Mouse (Mus musculus): ENCODE data around the gene Tmc4. TPM values are rescaled to one million over a fixed set of nuclear protein-coding genes. Genes with fewer than 3 reads are reported as not detected.
"Not testable (repeated sequence)": the region's sequence is repeated elsewhere in the genome, so short reads cannot be mapped to it uniquely, and the experiment has no call there.

Tmc4 gene
- total RNA-seq, 1 experiment: 2.9 TPM

DNA sequence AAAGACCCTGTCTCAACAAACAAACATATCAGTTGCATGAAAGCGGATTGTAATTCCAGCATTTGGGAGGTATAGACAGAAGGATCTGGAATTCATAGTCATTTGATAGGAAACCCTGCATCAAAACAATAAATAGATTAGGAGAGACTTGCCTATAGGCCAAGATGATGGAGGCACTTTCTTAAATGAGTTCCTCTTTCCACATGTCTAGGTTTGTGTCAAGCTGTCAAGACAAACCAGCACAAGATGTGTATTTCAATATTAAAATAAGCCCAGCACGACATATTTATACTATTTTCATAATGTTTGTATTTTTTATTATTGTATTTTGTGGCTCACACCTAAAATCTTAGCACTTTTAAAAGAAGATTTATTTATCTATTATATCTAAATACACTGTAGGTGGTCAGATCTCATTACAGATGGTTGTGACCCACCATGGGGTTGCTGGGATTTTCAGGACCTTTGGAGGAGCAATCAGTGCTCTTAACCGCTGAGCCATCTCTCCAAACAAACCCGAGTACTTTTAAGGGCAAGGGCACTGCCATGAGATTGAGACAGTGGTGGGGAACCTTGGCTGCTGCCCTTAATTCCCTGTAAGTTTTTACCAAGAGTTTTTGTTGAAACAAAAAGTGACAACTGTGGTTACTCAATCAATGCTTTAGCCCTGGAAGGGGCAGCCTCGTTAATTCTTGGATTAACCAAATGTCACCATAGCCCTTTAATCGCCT lies 26.0 kb upstream of the Tmc4 start:
- in situ Hi-C loops (cut with MboI; ENCODE audit: low sequenced_read_pairs in 2 of 2, unreplicated experiment in 2 of 2): no loop called here
- H3K9me3 ChIP-seq (ENCODE audit: control insufficient read depth, insufficient read depth, low read depth, low read length): no peaks in the 10 kb centered on the region
- peaks cover 36% of the 10 kb centered on the region for H3K36me3 ChIP-seq (ENCODE audit: control insufficient read depth, insufficient read depth, low read length, poor library complexity, severe bottlenecking)
- H3K4me1 ChIP-seq (ENCODE audit: control insufficient read depth in 2 of 2, insufficient read depth in 2 of 2, low read length in 2 of 2, poor library complexity in 1 of 2): no peaks in the 10 kb centered on the region
- H3K9ac ChIP-seq (ENCODE audit: insufficient read depth, low read depth, low read length, poor library complexity, severe bottlenecking): peak overlapping the region; percentile 69; the same call in 1 of the 2 replicates
- no peak for DNase-seq (ENCODE audit: low read depth, low spot score)
- H3K4me3 ChIP-seq (ENCODE audit: insufficient read depth in 1 of 2, low read depth in 1 of 2, low read length in 2 of 2, poor library complexity in 1 of 2, severe bottlenecking in 1 of 2): peak overlapping the region; percentile 51 to 79
- H3K27ac ChIP-seq (ENCODE audit: insufficient read depth, low read depth, low read length, poor library complexity, severe bottlenecking): no peak overlapping the region; the same call in 1 of the 2 replicates
- TF ChIP-seq MAFK (IDR thresholded peaks at IDR 0.05; ENCODE audit: insufficient read depth, low read depth, low read length) (no peak), CHD2 (IDR thresholded peaks at IDR 0.05; ENCODE audit: low read depth, low read length) (no peak), HCFC1 (IDR thresholded peaks at IDR 0.05; ENCODE audit: borderline replicate concordance, insufficient read depth, low read length) (no peak), ZC3H11A (IDR thresholded peaks at IDR 0.05; ENCODE audit: borderline replicate concordance, low read depth, low read length) (no peak), ZNF384 (IDR thresholded peaks at IDR 0.05; ENCODE audit: low read depth, low read length) (no peak)

DNA sequence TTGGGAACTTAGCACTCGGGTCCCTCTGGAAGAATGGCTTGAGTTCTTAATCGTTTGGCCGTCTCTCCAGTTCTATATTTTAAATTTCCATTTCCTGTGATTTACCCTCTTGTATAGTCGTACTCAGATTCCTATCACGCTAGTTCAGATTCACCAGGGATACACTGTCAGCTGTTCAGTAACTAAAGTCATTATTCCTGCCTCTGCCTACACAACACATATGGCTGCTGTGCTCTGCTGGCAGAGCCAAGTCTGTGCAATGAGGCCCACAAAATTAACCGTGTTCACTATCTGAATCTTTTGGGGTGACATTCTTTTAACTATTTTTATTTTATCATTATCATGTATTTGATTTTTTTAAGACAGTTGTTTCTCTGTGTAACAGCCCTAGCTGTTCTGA lies 21.1 kb upstream of the Tmc4 start:
- TF ChIP-seq ZC3H11A (IDR thresholded peaks at IDR 0.05; ENCODE audit: borderline replicate concordance, low read depth, low read length) (no peak), ZNF384 (IDR thresholded peaks at IDR 0.05; ENCODE audit: low read depth, low read length) (no peak), MAFK (IDR thresholded peaks at IDR 0.05; ENCODE audit: insufficient read depth, low read depth, low read length) (no peak)
- H3K4me3 ChIP-seq (ENCODE audit: insufficient read depth in 1 of 2, low read depth in 1 of 2, low read length in 2 of 2, poor library complexity in 1 of 2, severe bottlenecking in 1 of 2): no peak overlapping the region
- no peak overlapping the region for H3K27ac ChIP-seq (ENCODE audit: insufficient read depth, low read depth, low read length, poor library complexity, severe bottlenecking)
- H3K36me3 ChIP-seq (ENCODE audit: control insufficient read depth, insufficient read depth, low read length, poor library complexity, severe bottlenecking): peaks cover 5% of the 10 kb centered on the region
- no peak overlapping the region for H3K9ac ChIP-seq (ENCODE audit: insufficient read depth, low read depth, low read length, poor library complexity, severe bottlenecking)
- no peaks in the 10 kb centered on the region for H3K9me3 ChIP-seq (ENCODE audit: control insufficient read depth, insufficient read depth, low read depth, low read length)
- no peaks in the 10 kb centered on the region for H3K4me1 ChIP-seq (ENCODE audit: control insufficient read depth in 2 of 2, insufficient read depth in 2 of 2, low read length in 2 of 2, poor library complexity in 1 of 2)
- in situ Hi-C loops (cut with MboI; ENCODE audit: low sequenced_read_pairs in 2 of 2, unreplicated experiment in 2 of 2): no loop called here
- DNase-seq (ENCODE audit: low read depth, low spot score): no peak

DNA sequence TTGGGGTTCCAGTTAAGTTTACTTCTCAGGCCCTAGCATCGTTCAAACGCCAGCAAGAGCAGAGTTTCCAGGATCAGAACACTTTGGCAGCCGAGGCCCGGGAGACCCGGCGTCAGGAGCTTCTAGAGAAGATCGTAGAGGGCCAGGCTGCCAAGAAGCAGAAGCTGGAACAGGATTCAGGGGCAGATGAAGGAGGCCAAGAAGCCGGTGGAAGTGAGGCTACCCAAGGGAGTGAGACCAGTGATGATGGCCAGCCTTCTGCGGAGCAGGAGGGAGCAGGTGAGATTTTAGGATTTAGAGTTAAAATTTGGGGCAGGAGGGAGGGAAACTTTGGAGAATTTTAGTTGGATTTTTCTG lies 17.6 kb upstream of the Tmc4 start:
- Histone ChIP-seq H3K27ac (ENCODE audit: insufficient read depth, low read depth, low read length, poor library complexity, severe bottlenecking) (peak overlapping the region; percentile 64; the same call in 1 of the 2 replicates), H3K4me3 (ENCODE audit: insufficient read depth in 1 of 2, low read depth in 1 of 2, low read length in 2 of 2, poor library complexity in 1 of 2, severe bottlenecking in 1 of 2) (peak overlapping the region; percentile 86 to 93), H3K9ac (ENCODE audit: insufficient read depth, low read depth, low read length, poor library complexity, severe bottlenecking) (peak overlapping the region; percentile 89)
- H3K36me3 ChIP-seq (ENCODE audit: control insufficient read depth, insufficient read depth, low read length, poor library complexity, severe bottlenecking); in situ Hi-C loops (cut with MboI; ENCODE audit: low sequenced_read_pairs in 2 of 2, unreplicated experiment in 2 of 2); DNase-seq (ENCODE audit: low read depth, low spot score); H3K9me3 ChIP-seq (ENCODE audit: control insufficient read depth, insufficient read depth, low read depth, low read length); H3K4me1 ChIP-seq (ENCODE audit: control insufficient read depth in 2 of 2, insufficient read depth in 2 of 2, low read length in 2 of 2, poor library complexity in 1 of 2): not testable (repeated sequence)

DNA sequence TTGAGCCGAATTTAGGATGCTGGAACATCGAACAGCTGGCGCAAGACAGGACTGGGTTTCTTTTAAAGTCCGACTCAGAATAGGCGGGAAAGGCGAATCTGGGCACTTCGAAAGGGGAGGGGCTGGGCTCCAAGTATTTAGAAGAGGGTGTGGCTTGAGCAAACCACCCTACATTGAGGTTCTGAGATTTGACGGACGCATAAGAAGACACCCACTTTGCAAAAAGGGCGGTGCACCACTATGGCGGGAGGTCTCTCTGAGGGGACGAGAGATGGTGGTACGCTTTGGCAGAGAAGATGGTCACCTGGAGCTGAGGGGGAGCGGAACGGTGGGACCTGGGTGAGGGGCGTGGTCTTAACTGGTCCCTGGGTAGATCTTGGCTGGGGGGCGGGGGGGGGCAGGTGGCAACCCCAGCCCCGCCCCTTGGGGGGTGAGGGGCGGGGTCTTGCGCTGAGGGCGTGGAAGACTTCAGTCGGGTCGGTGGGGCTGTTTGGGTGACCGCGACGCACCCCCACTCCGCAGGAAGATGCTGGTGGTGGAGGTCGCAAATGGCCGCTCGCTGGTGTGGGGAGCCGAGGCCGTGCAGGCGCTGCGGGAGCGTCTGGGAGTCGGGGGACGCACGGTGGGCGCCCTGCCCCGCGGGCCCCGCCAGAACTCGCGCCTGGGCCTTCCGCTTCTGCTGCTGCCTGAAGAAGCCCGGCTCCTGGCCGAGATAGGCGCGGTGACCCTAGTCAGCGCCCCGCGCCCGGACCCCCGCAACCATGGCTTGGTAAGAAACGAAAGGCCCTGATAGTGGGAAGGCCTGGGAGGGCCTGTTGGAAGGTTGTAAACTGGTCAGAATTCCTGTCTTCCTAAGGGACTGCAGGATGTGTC lies 17.0 kb upstream of the Tmc4 start:
- peak; percentile 84 for DNase-seq (ENCODE audit: low read depth, low spot score)
- H3K4me1 ChIP-seq (ENCODE audit: control insufficient read depth in 2 of 2, insufficient read depth in 2 of 2, low read length in 2 of 2, poor library complexity in 1 of 2): 0 out of 4 replicates have a peak, but pooled peaks cover 0 to 2% of the 10 kb centered on the region in 2 experiments
- peak overlapping the region; percentile 85 for H3K27ac ChIP-seq (ENCODE audit: insufficient read depth, low read depth, low read length, poor library complexity, severe bottlenecking)
- H3K9ac ChIP-seq (ENCODE audit: insufficient read depth, low read depth, low read length, poor library complexity, severe bottlenecking): peak overlapping the region; percentile 89
- peaks cover 4% of the 10 kb centered on the region for H3K36me3 ChIP-seq (ENCODE audit: control insufficient read depth, insufficient read depth, low read length, poor library complexity, severe bottlenecking)
- no peaks in the 10 kb centered on the region for H3K9me3 ChIP-seq (ENCODE audit: control insufficient read depth, insufficient read depth, low read depth, low read length)
- in situ Hi-C loops (cut with MboI; ENCODE audit: low sequenced_read_pairs in 2 of 2, unreplicated experiment in 2 of 2): no loop called here
- no peak for TF ChIP-seq ZNF384 (IDR thresholded peaks at IDR 0.05; ENCODE audit: low read depth, low read length)
- TF ChIP-seq CHD2 (IDR thresholded peaks at IDR 0.05; ENCODE audit: low read depth, low read length): no peak
- TF ChIP-seq ZC3H11A (IDR thresholded peaks at IDR 0.05; ENCODE audit: borderline replicate concordance, low read depth, low read length): no peak
- peak overlapping the region; percentile 86 to 93 for H3K4me3 ChIP-seq (ENCODE audit: insufficient read depth in 1 of 2, low read depth in 1 of 2, low read length in 2 of 2, poor library complexity in 1 of 2, severe bottlenecking in 1 of 2)

Data from ES-E14 (cell line).